Mouse (Mus musculus) erythroblast, embryonic 14.5 days (primary cell): ENCODE results near the gene Mmd2. TPM values are rescaled to one million over a fixed set of nuclear protein-coding genes. Genes with fewer than 3 reads are reported as not detected.

Source experiments
- H3K27me3 ChIP-seq: 2 replicates; pipeline ENCODE4 v1.6.1; 2012; ENCODE audit warnings: inconsistent platforms; ENCODE audit not compliant: control insufficient read depth
- H3K36me3 ChIP-seq: 2 replicates; pipeline ENCODE4 v1.6.1; 2012; ENCODE audit warnings: mild to moderate bottlenecking, inconsistent platforms; ENCODE audit not compliant: control insufficient read depth
- H3K4me1 ChIP-seq: 2 replicates; pipeline ENCODE4 v1.6.1; 2012; ENCODE audit warnings: inconsistent platforms; ENCODE audit not compliant: control insufficient read depth
- H3K4me3 ChIP-seq: replicated peaks from 2 replicates; pipeline ENCODE3; 2012; ENCODE audit warnings: moderate library complexity, mild to moderate bottlenecking, inconsistent platforms
- H3K9me3 ChIP-seq: 2 replicates; pipeline ENCODE4 v1.6.1; 2012; ENCODE audit warnings: low read length, inconsistent platforms, mixed read lengths; ENCODE audit not compliant: control insufficient read depth
- GATA1 ChIP-seq: IDR thresholded peaks from 2 replicates; pipeline ENCODE4 v1.6.1; 2012; ENCODE audit warnings: low read length, inconsistent platforms, mixed read lengths
- TAL1 ChIP-seq: IDR thresholded peaks from 3 replicates; pipeline ENCODE4 v1.6.1; 2012; ENCODE audit warnings: low read length, inconsistent platforms, mixed read lengths
- polyA plus RNA-seq: library from polyadenylated mRNA; stranded (reverse); fragments of >175 nt; gene quantifications from 2 replicates; pipeline ENCODE4 v1.2.3, GENCODE M21; 2012

Gene Mmd2
- polyA plus RNA-seq, 1 experiment = not detected

DNA sequence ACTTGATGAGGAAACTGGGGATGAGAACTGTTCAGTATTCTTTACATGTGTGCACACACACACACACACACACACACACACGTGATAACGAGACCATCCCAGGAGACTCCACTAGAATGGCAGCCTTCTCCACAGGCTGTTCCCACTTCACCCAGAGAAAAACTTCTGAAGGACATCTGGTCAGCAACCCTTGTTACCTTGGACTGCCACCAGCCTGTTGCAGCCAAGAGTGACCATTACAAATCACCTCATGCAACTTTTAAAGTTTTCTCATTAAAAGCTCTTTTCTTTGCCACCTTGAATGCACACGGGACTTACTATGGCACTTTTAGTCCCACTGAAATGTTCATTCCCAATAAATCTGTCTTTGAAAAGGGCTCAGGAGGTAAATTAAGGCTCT lies 71.3 kb downstream of the Mmd2 start:
- Histone ChIP-seq H3K27me3 (no peaks in the 10 kb centered on the region), H3K4me1 (no peaks in the 10 kb centered on the region), H3K4me3 (no peak overlapping the region), H3K9me3 (no peaks in the 10 kb centered on the region), H3K36me3 (no peaks in the 10 kb centered on the region)
- TF ChIP-seq TAL1 = no peak
- no peak for TF ChIP-seq GATA1

DNA sequence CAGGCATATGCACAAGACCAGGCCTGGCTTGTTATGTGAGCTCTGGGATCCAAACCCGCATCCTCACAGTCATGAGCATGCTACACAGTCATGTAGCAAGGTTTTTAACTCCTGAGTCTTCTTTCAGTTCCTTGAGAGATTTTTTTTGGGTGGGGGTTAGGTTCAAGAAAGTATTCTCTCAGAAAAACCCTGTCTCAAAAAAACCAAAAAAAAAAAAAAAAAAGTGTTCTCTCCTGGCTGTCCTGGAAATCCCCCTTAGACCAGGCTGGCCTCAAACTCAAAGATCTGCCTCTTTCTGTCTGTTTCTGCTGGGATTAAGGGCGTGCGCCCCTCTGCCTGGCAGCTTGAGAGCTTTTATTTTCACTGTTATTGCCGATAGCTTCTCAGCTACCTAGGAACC lies 73.2 kb downstream of the Mmd2 start:
- Histone ChIP-seq H3K36me3 (no peaks in the 10 kb centered on the region), H3K4me3 (no peak overlapping the region), H3K27me3 (peaks cover 7% of the 10 kb centered on the region), H3K9me3 (no peaks in the 10 kb centered on the region), H3K4me1 (no peaks in the 10 kb centered on the region)
- TF ChIP-seq TAL1 (no peak), GATA1 (no peak)

DNA sequence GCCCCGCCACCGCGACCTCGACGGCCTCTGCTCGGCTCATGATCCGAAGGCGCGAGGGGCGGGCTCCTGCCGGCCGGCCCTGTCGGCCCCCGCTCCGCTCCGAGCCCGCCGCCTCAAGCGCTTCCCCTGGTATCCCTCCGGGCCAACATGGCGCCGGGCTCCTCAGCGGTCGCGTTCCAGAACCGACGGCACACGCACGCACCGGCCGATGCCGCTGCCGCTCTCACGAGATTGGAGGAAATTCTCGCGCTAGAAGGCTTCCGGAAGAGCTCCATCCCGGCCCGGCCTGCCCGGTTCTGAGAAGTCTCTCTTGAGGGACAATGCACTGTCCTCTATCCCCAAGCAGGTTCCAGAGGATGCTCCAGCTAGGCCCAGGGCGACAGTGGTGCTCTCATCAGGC lies 78.7 kb downstream of the Mmd2 start, which contains the start of gene Papolb:
Gene Papolb, minus strand, starts transcription at position 162 of the 400 bp plus-strand sequence.
- TF ChIP-seq GATA1 (no peak), TAL1 (no peak)
- Histone ChIP-seq H3K36me3 (no peaks in the 10 kb centered on the region), H3K4me1 (no peaks in the 10 kb centered on the region), H3K4me3 (no peak within 1 kb of the TSS), H3K27me3 (peaks cover 39% of the 10 kb centered on the region), H3K9me3 (0 out of 2 replicates have a peak, but pooled peaks cover 2% of the 10 kb centered on the region)

DNA sequence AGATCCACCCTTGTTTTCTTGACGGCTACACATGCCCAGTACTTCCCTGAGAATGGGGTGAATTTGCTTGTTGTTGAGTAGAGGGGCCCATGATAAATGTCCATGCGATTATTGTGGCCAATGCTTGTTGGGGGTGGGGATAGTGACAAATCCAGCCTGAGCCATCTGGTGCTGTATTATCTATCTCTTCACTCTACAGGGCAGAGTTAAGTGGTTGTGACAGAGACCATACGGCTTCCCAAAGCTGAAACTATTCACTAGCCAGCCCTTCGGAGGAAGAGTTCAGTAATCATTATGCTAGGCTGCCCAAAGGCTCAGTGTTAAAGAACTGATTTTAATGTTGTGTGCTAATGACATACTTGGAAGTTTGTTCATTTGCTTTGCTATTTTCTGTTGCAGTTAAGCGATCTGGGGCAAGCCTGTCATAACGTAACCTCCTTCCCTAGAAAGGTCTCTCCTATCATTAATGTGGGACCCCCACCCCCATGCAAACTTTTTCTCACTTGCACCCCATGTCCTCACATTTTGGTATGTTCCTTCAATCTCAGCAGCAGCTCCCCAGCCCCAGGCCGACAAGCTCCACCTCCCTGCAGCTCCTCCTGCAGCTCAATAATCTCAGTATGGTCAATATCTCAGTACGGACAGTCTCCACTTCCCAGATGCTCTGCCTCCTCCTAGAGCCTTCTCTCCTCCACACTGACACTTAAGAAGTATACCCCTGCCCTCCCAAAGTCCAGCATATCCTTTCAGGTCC lies 83.7 kb downstream of the Mmd2 start:
- Histone ChIP-seq H3K9me3 (peaks cover 2% of the 10 kb centered on the region; the same call in 1 of the 2 replicates), H3K27me3 (peaks cover 27% of the 10 kb centered on the region), H3K36me3 (no peaks in the 10 kb centered on the region), H3K4me1 (peaks cover 31% of the 10 kb centered on the region), H3K4me3 (no peak overlapping the region)
- TF ChIP-seq GATA1 (no peak), TAL1 (no peak)

DNA sequence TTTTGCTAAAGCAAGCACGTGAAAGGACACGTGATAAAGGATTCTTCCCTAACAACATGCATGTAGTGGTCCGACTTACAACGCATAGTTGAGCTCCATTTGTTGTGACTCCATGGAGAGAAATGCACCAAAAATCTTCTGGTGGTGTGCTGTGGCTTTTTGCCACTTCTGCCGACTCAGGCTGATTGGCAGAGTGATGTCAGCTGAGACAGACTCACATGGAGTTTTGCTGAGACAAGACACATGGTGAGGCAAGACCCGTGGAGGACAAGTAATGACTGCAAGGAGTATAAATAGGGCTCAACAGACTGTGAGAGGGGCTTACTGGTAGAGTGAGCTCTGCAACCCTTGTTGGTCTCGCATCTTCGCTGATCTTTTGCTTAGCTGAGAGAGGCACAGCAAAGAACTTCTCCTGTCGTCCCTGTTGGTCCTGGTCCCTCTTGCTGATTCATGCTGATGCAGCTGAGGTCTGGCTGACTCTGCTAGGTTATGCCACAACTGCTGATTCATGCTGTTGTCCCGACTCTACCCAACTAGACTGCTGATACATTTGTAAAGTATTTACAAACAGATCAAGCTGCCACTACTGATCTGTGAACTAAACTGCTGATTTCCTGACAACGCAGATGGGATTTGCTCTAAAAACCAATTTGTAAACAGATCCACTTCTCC lies 87.3 kb downstream of the Mmd2 start:
- H3K9me3 ChIP-seq = no peaks in the 10 kb centered on the region; the same call in 1 of the 2 replicates
- no peaks in the 10 kb centered on the region for H3K36me3 ChIP-seq
- H3K4me3 ChIP-seq = peak overlapping the region; percentile 44
- peaks cover 5% of the 10 kb centered on the region for H3K27me3 ChIP-seq
- peaks cover 36% of the 10 kb centered on the region for H3K4me1 ChIP-seq
- TF ChIP-seq GATA1 (no peak), TAL1 (no peak)

DNA sequence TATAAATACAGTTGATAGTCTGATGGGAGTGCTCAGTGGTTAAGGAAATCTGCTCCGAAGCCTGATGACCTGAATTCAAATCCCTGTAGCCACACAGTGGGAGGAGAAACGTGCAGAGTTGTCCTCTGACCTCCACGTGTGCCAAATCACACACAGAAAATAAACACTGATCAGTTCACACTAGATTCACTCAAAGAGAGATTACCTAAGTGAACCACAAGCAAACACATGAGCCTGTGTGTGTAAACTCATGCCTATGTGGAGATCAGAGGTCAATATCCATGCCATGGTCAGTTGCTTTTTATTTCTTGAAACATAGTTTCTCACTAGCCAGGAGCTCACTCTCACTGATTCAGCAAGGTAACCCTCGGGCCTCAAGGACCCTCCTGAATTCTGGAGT lies 88.2 kb downstream of the Mmd2 start:
- no peak for TF ChIP-seq TAL1
- TF ChIP-seq GATA1 = no peak
- H3K27me3 ChIP-seq = peaks cover 3% of the 10 kb centered on the region
- H3K4me1 ChIP-seq = peaks cover 36% of the 10 kb centered on the region

DNA sequence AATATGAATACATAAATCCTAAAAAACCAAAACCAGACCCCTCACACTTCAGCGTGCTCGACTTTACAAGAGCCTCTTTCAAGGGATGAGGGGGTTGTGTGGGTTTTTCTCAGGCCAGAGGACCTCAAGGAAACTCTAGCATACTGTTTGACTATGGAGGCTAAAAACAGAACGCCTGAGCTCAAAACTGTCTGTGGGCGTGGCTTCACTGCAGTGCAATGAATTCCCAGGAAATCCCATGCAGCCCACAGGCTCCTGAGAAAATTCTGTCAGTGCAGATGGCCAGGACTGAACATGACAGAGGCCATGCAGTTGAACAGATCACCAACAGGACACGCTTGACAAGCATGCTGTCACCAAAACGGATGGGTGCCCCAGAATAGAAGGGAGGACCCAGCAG lies 89.6 kb downstream of the Mmd2 start:
- H3K36me3 ChIP-seq = no peaks in the 10 kb centered on the region
- TF ChIP-seq TAL1 = no peak
- no peak for TF ChIP-seq GATA1
- no peak overlapping the region for H3K4me3 ChIP-seq
- peaks cover 36% of the 10 kb centered on the region for H3K4me1 ChIP-seq
- H3K27me3 ChIP-seq = no peaks in the 10 kb centered on the region
- no peaks in the 10 kb centered on the region; the same call in 1 of the 2 replicates for H3K9me3 ChIP-seq

More for the DNA sequence above, 88.2 kb downstream of the Mmd2 start:
- Histone ChIP-seq H3K4me3 (no peak overlapping the region), H3K9me3 (no peaks in the 10 kb centered on the region; the same call in 1 of the 2 replicates), H3K36me3 (no peaks in the 10 kb centered on the region)

Other genes starting within 250 kb of the Mmd2 start
- gene Foxk1, start 207.3 kb downstream of the Mmd2 start, polyA plus RNA-seq = 0.77 and 0.91 TPM in 2 replicates
- gene Ap5z1, start 144.9 kb downstream of the Mmd2 start, polyA plus RNA-seq = 1.7 and 1.9 TPM in 2 replicates
- gene Papolb, start 78.7 kb downstream of the Mmd2 start, polyA plus RNA-seq = not detected in 2 replicates
- gene Radil, start 57.7 kb downstream of the Mmd2 start, polyA plus RNA-seq = 0.01 and 0.04 TPM in 2 replicates
- gene Wipi2, start 18.9 kb upstream of the Mmd2 start, polyA plus RNA-seq = 2.7 and 3.2 TPM in 2 replicates
- not detected in 2 replicates for gene Slc29a4, start 83.7 kb upstream of the Mmd2 start, polyA plus RNA-seq
- gene Tnrc18, start 208.9 kb upstream of the Mmd2 start, polyA plus RNA-seq = 0.97 and 1.5 TPM in 2 replicates